Mouse (Mus musculus) kidney, postnatal 10 days (tissue): ENCODE measurements at regions not wholly inside any gene's neighbourhood (a gene's known extent, or its start where the extent isn't known, plus 50 kb on each side); places are given as distances from the start of the nearest gene placed in this dataset.

Experiments used
- DNase-seq: peaks from one replicate; pipeline ENCODE4 v3.0.0; 2021; ENCODE audit warnings: mixed read lengths

DNA sequence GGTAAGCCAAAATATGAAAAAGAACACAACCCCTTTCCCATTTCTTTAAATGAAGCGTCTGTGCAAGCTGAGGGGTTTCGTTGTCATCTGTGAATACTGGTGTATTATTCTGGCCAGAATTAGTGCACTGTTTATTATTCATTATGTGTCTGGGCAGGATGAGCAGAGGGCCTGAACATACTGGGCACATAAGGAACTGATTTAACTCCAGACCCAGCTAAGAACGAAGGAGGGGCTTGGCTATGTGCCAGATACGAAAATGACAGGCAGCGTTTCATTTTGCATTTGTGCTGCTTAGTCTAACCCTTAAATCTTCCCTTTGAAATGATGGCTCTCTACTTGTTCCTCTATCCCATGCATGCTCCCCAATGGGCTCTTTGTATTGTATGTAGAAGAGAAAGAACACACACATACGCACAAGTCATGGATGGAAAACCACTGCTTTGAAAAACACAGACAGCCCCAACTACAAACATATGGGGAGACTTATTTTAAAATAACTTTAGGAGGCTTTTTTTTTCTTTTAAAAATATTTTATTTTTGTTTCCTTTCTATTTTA, 213.4 kb upstream of the Dcn start:
- no peak for DNase-seq

- DNase-seq: no peak
These were observed 197.0 kb upstream of the Dcn start for GRCm38 (mm10) chr10:97282416-97282815.

GRCm38 (mm10) chr10:97282841-97283496, 196.4 kb upstream of the Dcn start:
- no peak for DNase-seq

DNA sequence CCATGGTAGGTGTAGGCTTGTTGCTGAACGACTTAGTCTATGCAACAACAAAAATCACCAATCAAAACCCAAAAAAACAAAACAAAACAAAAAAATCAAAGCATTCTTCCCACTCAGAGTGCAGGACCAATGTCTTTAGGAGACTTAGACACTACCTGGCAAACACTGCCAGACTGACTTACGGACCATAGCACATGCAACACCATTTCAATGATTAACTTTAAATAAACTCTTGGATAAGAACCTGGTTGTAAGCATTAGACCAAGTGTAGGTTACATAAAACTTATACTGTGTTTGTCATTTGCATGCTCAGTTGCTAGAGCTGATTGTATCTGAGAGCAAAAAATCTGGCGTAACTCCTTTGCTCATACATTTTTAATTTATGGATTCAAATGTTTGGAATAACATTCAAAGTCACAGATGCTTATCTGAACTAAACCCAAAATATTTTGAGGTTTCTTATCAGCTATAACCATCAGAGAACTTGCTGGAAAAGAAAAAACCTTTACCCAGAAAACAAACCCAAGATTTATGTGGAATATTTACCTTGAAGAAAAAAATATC, 174.5 kb upstream of the Dcn start:
- no peak for DNase-seq

- DNase-seq: no peak
These were observed 169.8 kb upstream of the Dcn start for GRCm38 (mm10) chr10:97309580-97309979.

DNA sequence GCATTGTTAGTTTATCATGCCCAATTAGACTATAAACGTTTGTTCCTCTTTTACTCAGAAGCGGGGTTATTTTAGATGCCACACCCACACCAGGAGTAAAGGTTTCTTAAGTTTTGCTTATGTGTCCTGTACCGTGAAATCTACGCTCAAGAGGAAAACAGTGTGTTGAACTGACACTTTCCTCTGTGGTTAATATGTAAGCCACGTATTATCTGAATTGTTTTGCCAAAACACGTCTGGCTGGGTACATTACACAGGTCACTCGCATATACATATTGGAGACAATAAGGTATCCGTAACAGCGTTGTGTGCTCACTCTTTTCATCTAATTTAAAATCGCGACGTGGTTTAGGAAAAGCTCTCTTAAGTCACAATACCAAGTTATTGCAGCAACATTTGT, 166.9 kb upstream of the Dcn start:
- DNase-seq: no peak

- DNase-seq: peak; percentile 97
These were observed 166.4 kb upstream of the Dcn start for GRCm38 (mm10) chr10:97312978-97313377.

GRCm38 (mm10) chr10:97313407-97313901, 166.0 kb upstream of the Dcn start:
- peak; percentile 87 for DNase-seq

DNA sequence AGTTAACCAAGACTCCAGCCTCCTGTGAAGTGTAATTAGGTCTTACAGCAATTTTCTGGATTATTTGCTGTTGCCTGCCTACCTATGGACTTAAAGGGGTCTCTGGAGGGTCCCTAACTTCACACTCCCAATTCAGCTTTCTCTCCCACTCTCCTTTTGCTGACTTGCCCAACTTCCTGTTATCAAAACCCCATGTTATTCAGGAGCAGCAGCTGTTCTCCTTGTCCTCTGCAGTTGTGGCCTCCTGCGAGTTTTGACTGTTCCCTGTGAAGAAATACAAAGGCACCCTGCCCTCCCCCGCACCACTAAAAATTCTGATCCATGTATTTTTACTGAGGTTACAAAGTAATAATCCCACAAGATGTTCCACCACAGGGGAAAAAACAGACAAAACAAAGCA, 146.8 kb upstream of the Dcn start:
- DNase-seq: no peak

DNA sequence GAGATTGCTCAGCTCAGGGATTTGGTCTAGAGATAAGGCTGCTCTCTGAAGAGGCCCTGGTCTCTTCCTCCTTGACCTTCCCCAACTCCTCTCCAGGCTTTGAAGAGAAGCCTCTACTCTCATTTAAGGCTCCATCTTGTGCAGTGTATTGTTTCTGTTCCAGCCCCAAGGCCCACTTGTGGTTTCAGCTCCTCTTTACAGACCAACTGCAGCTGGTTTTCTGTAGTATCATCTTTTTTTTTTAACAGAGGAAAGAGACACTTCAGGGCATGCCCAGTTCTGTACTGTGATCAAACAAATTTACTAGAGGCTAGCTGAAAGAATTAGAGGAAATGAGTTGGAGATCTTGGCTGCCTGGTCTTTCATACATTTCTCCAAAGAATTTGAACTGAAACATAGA, 145.4 kb upstream of the Dcn start:
- no peak for DNase-seq

GRCm38 (mm10) chr10:97334606-97335150, 144.7 kb upstream of the Dcn start:
- no peak for DNase-seq

DNA sequence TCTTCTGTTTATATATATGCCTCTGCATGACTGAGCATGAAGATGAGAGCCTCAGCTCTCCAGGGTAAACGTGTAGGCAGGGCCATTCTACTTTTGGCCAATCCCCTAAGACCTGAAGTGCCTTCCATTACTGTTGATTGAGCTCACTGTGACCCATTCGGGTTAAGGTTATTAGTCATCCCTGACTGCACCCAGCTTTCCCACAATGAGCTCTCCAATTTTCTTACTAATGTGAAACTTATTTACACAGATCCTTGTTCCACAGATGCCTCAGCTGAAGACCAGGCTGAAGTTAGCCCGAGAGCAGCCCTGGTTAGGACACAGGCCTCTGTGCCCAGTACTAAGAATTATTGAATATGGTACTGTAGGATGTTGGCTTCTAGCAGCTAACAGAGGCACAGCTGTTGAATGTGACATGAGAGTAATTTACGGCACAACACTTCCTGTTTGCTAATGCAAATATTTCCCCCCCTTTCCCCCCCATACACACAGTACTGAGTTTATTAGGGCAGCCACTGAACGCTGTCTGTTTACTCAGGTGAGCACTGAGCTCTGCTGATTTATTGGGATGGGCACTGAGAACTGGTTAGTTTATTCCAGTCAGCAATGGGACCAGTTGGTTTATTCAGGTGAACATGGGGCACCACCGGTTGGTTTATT, 141.2 kb upstream of the Dcn start:
- no peak for DNase-seq

- DNase-seq: no peak
These were observed 139.3 kb upstream of the Dcn start for GRCm38 (mm10) chr10:97339866-97340706.

GRCm38 (mm10) chr10:97345347-97345746, 134.1 kb upstream of the Dcn start:
- DNase-seq: peak; percentile 88

DNA sequence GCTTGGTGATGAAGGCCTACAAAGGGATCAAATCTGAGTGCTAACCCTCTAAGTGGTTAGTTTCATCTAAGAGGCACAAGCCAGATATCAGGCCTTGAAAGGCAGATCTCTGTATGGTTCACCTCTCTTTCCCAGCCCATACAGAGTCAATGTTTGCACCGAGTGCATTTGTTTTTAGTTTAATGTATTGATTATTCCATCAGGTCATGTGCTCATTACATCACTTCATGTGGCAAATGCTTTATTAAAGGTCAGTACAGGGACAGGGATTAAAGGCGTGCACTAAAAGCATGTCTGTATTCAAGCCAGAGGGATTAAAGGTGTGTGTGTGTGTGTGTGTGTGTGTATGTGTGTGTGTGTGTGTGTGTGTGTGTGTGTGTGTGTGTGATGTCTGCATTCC, 132.5 kb upstream of the Dcn start:
- no peak for DNase-seq

- DNase-seq: no peak
These were observed 110.8 kb upstream of the Dcn start for GRCm38 (mm10) chr10:97368625-97369024.

DNA sequence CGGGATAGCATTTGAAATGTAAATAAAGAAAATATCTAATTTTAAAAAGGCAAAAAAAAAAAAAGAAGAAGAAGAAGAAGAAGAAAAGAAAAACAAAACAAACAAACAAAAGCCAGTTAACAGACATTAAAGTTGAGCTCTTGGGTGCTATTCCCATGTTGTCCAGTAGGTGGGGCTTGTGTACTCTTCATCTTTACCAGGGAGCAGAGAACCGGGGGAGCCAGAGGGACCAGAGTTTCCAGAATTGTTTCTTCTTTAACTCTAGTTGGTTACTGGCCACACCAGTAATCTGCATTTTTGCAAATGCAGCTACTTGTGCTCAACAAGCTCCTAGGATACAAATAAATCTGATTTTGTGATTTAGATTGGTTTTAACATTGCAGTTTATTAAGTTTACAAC, 103.6 kb upstream of the Dcn start:
- peak; percentile 75 for DNase-seq

GRCm38 (mm10) chr10:97376376-97376775, 103.0 kb upstream of the Dcn start:
- DNase-seq: no peak

DNA sequence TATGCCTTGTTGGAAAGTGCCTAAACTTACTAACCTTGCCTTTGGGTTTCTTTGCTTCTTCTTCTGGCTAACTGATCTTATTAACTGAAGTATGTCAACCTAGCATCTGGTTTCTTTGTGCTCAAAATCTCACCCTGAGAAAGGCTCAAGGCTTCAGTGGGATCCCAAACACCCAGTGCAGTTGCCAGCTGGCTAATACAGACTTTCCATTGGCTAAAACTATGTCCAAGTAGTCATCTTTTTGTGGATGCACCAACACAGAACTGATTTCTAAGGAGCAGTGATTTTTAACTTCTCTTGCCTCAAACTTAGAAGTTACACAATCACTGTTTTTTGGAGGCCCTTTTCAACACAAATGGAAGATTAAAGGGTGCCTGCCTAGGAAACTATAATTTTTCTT, 97.8 kb upstream of the Dcn start:
- no peak for DNase-seq

DNA sequence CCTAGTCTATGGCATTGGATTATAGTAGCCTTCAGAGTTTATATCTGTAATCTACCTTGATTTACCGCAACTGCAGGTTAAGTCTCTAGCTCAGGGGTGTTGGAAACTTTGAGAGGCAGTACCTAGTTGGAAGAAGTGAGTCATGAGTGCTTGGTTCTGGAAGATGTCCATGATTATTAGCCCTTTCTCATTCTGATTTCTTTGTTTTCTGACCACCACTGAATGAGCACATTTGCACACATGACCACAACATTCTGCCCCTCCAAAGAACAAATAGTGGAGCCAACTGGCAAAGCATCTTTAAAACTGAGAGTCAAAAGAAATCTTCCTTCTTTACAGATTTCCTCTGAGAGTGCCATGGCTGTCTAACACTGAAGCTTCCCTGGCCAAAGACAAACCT, 95.5 kb upstream of the Dcn start:
- no peak for DNase-seq

DNA sequence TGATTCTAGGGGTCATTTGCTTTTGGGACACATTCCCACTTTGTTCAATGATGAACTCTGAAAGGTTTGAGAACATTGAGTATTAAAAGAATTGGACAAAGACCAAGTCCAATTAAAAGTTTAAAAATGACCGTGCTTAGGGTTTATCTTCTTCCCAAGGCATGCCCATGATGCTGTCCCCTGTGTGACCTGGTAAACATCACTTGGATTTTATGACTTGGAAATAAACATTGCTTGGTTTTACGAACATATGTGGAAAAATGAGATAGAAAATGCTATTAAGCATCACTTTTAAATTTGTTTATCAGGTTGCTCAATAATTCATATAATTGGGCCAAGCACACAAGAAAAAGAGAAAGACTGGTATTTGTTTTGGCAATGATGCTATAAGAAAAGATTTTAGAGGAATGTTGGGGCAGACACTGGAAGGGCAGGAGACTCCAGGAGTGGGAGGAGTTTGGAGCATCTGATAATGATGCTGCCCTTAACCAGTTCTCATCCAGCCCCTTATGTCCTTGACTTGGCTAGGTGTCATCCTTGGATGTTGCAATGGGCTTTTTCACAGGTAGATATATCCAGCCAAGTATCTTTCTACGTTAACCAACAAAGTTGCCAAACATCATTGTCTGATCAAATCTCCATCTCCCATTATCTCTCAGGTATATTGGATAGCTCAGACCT, 92.1 kb upstream of the Dcn start:
- DNase-seq: no peak
